Mouse (Mus musculus) stomach, postnatal 0 days (tissue): ENCODE measurements around the gene Tex261. TPM values are rescaled to one million over a fixed set of nuclear protein-coding genes. Genes with fewer than 3 reads are reported as not detected.

ENCODE experiments used
- ATAC-seq: fragments of 200-750 bp; cut with Nextera tagmentation; 2 replicates; pipeline ENCODE4 v1.8.0; 2017; ENCODE audit not compliant: low FRiP score, low TSS enrichment
- DNase-seq: peaks from one replicate; pipeline ENCODE4 v3.0.0-alpha.2; 2016; ENCODE audit warnings: low spot score
- H3K27ac ChIP-seq: fragments of 300-500 bp; sonication (generic); replicated peaks from 2 replicates; pipeline ENCODE4 v1.5.1; 2014; ENCODE audit warnings: mild to moderate bottlenecking, control low read depth
- H3K27me3 ChIP-seq: fragments of 300-500 bp; sonication (generic); 2 replicates; pipeline ENCODE4 v1.6.1; 2014; ENCODE audit warnings: low read length; ENCODE audit not compliant: control insufficient read depth, insufficient read depth
- H3K36me3 ChIP-seq: fragments of 300-500 bp; sonication (generic); 2 replicates; pipeline ENCODE4 v1.6.1; 2014; ENCODE audit warnings: low read length, mixed read lengths; ENCODE audit not compliant: control insufficient read depth, insufficient read depth
- H3K4me1 ChIP-seq: fragments of 300-500 bp; sonication (generic); replicated peaks from 2 replicates; pipeline ENCODE4 v1.6.1; 2014; ENCODE audit warnings: antibody characterized with exemption; ENCODE audit not compliant: control insufficient read depth, insufficient read depth
- H3K4me2 ChIP-seq: fragments of 300-500 bp; sonication (generic); replicated peaks from 2 replicates; pipeline ENCODE4 v1.6.1; 2014; ENCODE audit warnings: low read depth, mild to moderate bottlenecking, control low read depth, moderate library complexity
- H3K4me3 ChIP-seq: fragments of 300-500 bp; sonication (generic); 2 replicates; pipeline ENCODE4 v1.5.1; 2014; ENCODE audit warnings: low read depth, low read length, control low read depth
- H3K9ac ChIP-seq: fragments of 300-500 bp; sonication (generic); 2 replicates; pipeline ENCODE4 v1.6.1; 2014; ENCODE audit warnings: mild to moderate bottlenecking, low read length, control low read depth, mixed read lengths
- H3K9me3 ChIP-seq: fragments of 300-500 bp; sonication (generic); 2 replicates; pipeline ENCODE4 v1.6.1; 2016; ENCODE audit warnings: low read length; ENCODE audit not compliant: control insufficient read depth
- CTCF ChIP-seq: IDR thresholded peaks from 2 replicates; pipeline ENCODE4 v1.5.1; 2016; ENCODE audit warnings: antibody characterized with exemption, low read depth, mild to moderate bottlenecking, moderate library complexity
- EP300 ChIP-seq: optimal IDR thresholded peaks from 2 replicates; pipeline ENCODE3; 2016; ENCODE audit warnings: antibody characterized with exemption
- WGBS: fragments of 180-500 bp; shearing (Covaris S2); extraction: QIAGEN DNeasy Blood & Tissue Kit; methylation state at CpG from one replicate; pipeline ENCODE4 v1.1.7; 2014; 5-methylcytosine and 5-hydroxymethylcytosine counted together
- polyA plus RNA-seq: library from polyadenylated mRNA; unstranded; fragments of >200 nt; fragmentation: Nextera tagmentation; extraction: Ambion mirVana; gene quantifications from 2 replicates; pipeline ENCODE4 v1.2.1, GENCODE M21; 2015

Tex261 gene
- polyA plus RNA-seq, 1 experiment from 2014 or later = 74.7 TPM

DNA sequence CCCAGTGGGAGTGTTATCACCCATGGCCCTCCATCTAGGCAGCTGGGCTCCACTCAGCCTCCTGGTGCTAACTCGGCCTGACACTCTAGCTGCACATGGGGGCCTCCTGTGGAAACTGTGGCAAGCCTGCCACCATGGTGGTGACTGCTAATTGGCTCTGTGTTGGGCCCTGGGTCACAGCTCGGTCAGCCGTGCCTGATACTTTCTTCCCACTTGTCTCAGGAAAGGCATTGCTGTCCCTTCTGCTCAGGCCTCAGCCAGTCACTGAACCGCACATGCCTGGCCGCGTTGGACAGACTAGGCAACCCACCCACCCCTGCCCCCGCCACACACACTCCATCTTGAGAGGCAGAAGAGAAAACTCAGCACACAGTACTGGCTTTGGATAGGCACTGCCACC, 12.9 kb upstream of the Tex261 start:
- Histone ChIP-seq H3K36me3 (no peaks in the 10 kb centered on the region), H3K4me2 (no peak overlapping the region), H3K27me3 (no peaks in the 10 kb centered on the region), H3K4me3 (no peak overlapping the region), H3K9me3 (no peaks in the 10 kb centered on the region), H3K4me1 (no peaks in the 10 kb centered on the region), H3K9ac (no peak overlapping the region), H3K27ac (no peak overlapping the region)
- 73% methylated on average over 7 of the region's 7 CpGs for WGBS
- TF ChIP-seq EP300 (no peak), CTCF (no peak)
- DNase-seq (no peak), ATAC-seq (no peak)

DNA sequence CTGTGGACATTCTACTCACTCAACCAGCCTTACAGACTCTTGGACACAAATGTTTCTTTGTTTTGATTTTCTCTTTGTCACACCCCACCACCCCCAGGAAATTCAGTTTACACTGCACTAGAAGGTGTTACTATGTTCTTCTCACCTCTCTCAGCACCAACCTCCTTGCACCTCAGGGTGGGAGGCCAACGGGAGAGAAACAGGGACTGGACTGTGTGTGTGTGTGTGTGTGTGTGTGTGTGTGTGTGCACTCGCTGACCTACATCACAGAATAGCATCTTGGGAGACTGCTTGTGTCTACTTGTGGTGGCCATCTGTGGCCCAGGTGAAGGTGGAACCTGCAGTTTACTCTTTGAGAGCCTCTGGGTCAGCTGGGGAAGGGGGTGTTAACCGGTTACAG, 10.8 kb upstream of the Tex261 start:
- Histone ChIP-seq H3K4me3 (no peak overlapping the region), H3K4me1 (no peaks in the 10 kb centered on the region), H3K9ac (no peak overlapping the region), H3K4me2 (no peak overlapping the region), H3K36me3 (no peaks in the 10 kb centered on the region), H3K9me3 (no peaks in the 10 kb centered on the region), H3K27ac (no peak overlapping the region), H3K27me3 (no peaks in the 10 kb centered on the region)
- TF ChIP-seq EP300 = no peak
- no peak for TF ChIP-seq CTCF
- no peak for ATAC-seq
- WGBS = 76% methylated on average over 3 of the region's 3 CpGs
- DNase-seq = no peak

- Histone ChIP-seq H3K4me3 (no peak overlapping the region), H3K27me3 (no peaks in the 10 kb centered on the region), H3K4me2 (no peak overlapping the region), H3K9me3 (no peaks in the 10 kb centered on the region), H3K9ac (no peak overlapping the region), H3K27ac (no peak overlapping the region), H3K4me1 (0 out of 2 replicates have a peak, but pooled peaks cover 3% of the 10 kb centered on the region), H3K36me3 (no peaks in the 10 kb centered on the region)
- ATAC-seq (no peak), DNase-seq (peak; percentile 55)
- TF ChIP-seq CTCF (peak; percentile 90), EP300 (no peak)
- WGBS = 7% methylated on average over 5 of the region's 5 CpGs
These were observed 3.4 kb upstream of the Tex261 start for GRCm38 (mm10) chr6:83779026-83779425.

- ATAC-seq = no peak
- H3K4me1 ChIP-seq = 0 out of 2 replicates have a peak, but pooled peaks cover 3% of the 10 kb centered on the region
- no peak overlapping the region for H3K4me3 ChIP-seq
- no peaks in the 10 kb centered on the region for H3K9me3 ChIP-seq
- H3K4me2 ChIP-seq = no peak overlapping the region
- no peak overlapping the region for H3K27ac ChIP-seq
- no peak for DNase-seq
- TF ChIP-seq CTCF (no peak), EP300 (no peak)
- no peaks in the 10 kb centered on the region for H3K36me3 ChIP-seq
- H3K9ac ChIP-seq = no peak overlapping the region
- WGBS = 75% methylated on average over 7 of the region's 7 CpGs
- H3K27me3 ChIP-seq = no peaks in the 10 kb centered on the region
These were observed 2.7 kb upstream of the Tex261 start for GRCm38 (mm10) chr6:83778306-83778705.

DNA sequence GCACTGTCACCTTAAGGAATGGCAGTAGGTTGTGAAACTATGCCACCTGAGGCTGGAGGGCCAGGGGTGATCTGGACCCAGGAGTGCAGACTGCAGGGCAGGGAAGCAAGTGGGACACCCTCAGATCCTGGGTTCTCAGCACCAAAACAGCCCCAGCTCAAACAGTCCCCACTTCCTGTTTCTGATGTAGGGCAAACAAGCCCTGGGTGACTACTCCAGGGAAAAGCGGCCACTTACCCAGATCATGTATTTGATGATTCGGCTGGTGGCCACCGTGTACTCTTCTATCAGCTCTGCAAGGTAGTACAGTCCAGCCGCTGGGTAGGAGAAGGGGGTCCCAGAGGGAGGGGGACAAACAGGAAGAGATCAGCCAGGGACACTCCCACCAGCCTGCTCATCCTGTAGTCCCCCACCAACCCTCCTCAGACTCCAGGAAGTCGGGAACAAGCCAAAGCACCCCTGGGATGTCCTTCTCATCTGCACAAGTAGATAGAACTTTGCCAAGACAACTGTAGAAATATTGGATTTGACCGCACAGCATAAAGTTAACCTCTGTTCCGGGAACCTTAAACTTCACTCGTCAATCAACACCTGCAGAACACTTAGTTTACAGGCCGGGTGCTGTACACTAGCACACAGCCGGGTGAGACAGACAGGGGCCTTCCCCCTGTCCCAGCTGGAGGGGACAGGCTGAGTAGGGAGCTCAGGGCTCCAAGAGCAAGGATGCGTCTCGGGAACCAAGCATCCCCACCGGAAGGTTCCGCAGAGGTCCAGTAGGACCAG, 641 bp downstream of the Tex261 start:
- H3K36me3 ChIP-seq = peaks cover 3% of the 10 kb centered on the region
- WGBS = under 1% methylated on average over 14 of the region's 14 CpGs
- H3K27ac ChIP-seq = peak overlapping the region; percentile 91
- peak overlapping the region; percentile 94 for H3K4me3 ChIP-seq
- peak overlapping the region; percentile 94 for H3K9ac ChIP-seq
- TF ChIP-seq EP300 (no peak), CTCF (no peak)
- DNase-seq (no peak), ATAC-seq (peak; percentile 6)
- H3K4me2 ChIP-seq = peak overlapping the region; percentile 78
- H3K4me1 ChIP-seq = 0 out of 2 replicates have a peak, but pooled peaks cover 3% of the 10 kb centered on the region
- H3K9me3 ChIP-seq = no peaks in the 10 kb centered on the region
- H3K27me3 ChIP-seq = no peaks in the 10 kb centered on the region

DNA sequence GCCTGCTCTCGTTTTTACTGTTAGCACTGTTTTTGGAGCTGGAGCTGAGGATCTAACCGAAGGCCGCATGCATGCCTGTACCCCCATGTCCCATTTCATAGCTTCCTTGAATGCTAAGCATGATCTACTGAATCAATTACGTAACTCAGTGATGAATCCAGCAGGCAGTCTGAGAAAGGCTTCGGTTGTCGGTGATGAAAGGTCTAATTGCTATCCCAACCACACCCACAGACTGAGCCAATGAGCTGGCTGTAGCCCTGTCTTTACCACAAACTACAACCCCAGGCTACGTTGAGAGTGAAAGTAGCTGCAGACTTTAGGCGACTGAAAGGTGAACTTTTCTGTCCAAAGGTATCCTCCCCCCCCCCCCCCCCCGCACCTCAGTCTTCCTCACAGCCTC, 1.5 kb downstream of the Tex261 start:
- H3K4me1 ChIP-seq = 0 out of 2 replicates have a peak, but pooled peaks cover 3% of the 10 kb centered on the region
- H3K27ac ChIP-seq = no peak overlapping the region
- H3K4me3 ChIP-seq = peak overlapping the region; percentile 94; the same call in 1 of the 2 replicates
- peaks cover 11% of the 10 kb centered on the region for H3K36me3 ChIP-seq
- H3K9me3 ChIP-seq = no peaks in the 10 kb centered on the region
- H3K4me2 ChIP-seq = peak overlapping the region; percentile 78
- no peak for ATAC-seq
- DNase-seq = no peak
- H3K9ac ChIP-seq = 0 out of 2 replicates have a peak overlapping the region, but pooled peaks have one; percentile 94
- WGBS = 42% methylated on average over 8 of the region's 9 CpGs
- H3K27me3 ChIP-seq = no peaks in the 10 kb centered on the region
- no peak for TF ChIP-seq EP300
- TF ChIP-seq CTCF = no peak
